Mouse (Mus musculus) CH12.LX (cell line): Measurements from ENCODE around the gene Srp14. TPM values are rescaled to one million over a fixed set of nuclear protein-coding genes. Genes with fewer than 3 reads are reported as not detected.

Experiments
- DNase-seq: peaks from one replicate; pipeline ENCODE4 v3.0.0-alpha.2; 2013; ENCODE audit errors: extremely low read depth
- H3K27ac ChIP-seq: 2 replicates; pipeline ENCODE4 v1.5.1; 2012; ENCODE audit warnings: low read depth, mild to moderate bottlenecking, control low read depth, moderate library complexity; ENCODE audit not compliant: insufficient read depth
- H3K27me3 ChIP-seq: replicated peaks from 2 replicates; pipeline ENCODE3; 2012; ENCODE audit warnings: inconsistent platforms
- H3K36me3 ChIP-seq, 2 experiments: replicated peaks in 1 of 2; 2 replicates each; pipeline versions ENCODE3 to v1.6.1; 2012; ENCODE audit warnings: inconsistent platforms in 1 of 2, low read length in 1 of 2, mild to moderate bottlenecking in 1 of 2, mixed read lengths in 1 of 2, moderate library complexity in 1 of 2; ENCODE audit not compliant: control insufficient read depth in 1 of 2, insufficient read depth in 1 of 2
- H3K4me1 ChIP-seq, 2 experiments: 2 replicates each; pipeline ENCODE4 v1.6.1; 2012; ENCODE audit warnings: inconsistent platforms in 1 of 2, moderate library complexity in 1 of 2; ENCODE audit not compliant: insufficient read depth in 2 of 2, control insufficient read depth in 1 of 2
- H3K4me2 ChIP-seq: 2 replicates; pipeline ENCODE4 v1.6.1; 2012; ENCODE audit warnings: low read depth, mild to moderate bottlenecking, control low read depth; ENCODE audit not compliant: poor library complexity, insufficient read depth, severe bottlenecking
- H3K4me3 ChIP-seq, 3 experiments: fragments of 150-350 bp in 1 of 3; sonication (generic) in 1 of 3; replicated peaks in 1 of 3; 2 replicates each; pipeline versions ENCODE3 to v1.5.1; 2011 to 2012; ENCODE audit warnings: low read depth in 2 of 3, low read length in 2 of 3, mild to moderate bottlenecking in 2 of 3, moderate library complexity in 2 of 3, control low read depth in 1 of 3, improper control_type of control experiment in 1 of 3, inconsistent platforms in 1 of 3, mixed read lengths in 1 of 3; ENCODE audit not compliant: poor library complexity in 1 of 3
- H3K79me2 ChIP-seq: replicated peaks from 2 replicates; pipeline ENCODE4 v1.6.1; 2012; ENCODE audit warnings: mild to moderate bottlenecking, moderate library complexity; ENCODE audit not compliant: control insufficient read depth, poor library complexity, insufficient read depth, severe bottlenecking; ENCODE audit errors: extremely low read depth
- H3K9ac ChIP-seq: 2 replicates; pipeline ENCODE4 v1.6.1; 2012; ENCODE audit warnings: low read depth, mild to moderate bottlenecking, control low read depth, moderate library complexity; ENCODE audit not compliant: insufficient read depth
- H3K9me3 ChIP-seq: replicated peaks from 2 replicates; pipeline ENCODE3; 2012; ENCODE audit warnings: low read length, inconsistent platforms, mixed read lengths
- CTCF ChIP-seq, 2 experiments: IDR thresholded peaks in 1 of 2; conservative IDR thresholded peaks in 1 of 2; 2 replicates each; pipeline ENCODE4 v1.5.1; 2011 to 2012; ENCODE audit warnings: low read depth in 2 of 2, low read length in 2 of 2, improper control_type of control experiment in 1 of 2, inconsistent platforms in 1 of 2, mild to moderate bottlenecking in 1 of 2, moderate library complexity in 1 of 2
- NELFE ChIP-seq: IDR thresholded peaks from 2 replicates; pipeline ENCODE4 v1.6.1; 2011; ENCODE audit warnings: low read depth, low read length, improper control_type of control experiment
- NRF1 ChIP-seq: IDR thresholded peaks from 2 replicates; pipeline ENCODE4 v1.6.1; 2014; ENCODE audit warnings: low read depth, mild to moderate bottlenecking, inconsistent platforms, low read length, improper control_type of control experiment, moderate library complexity
- POLR2AphosphoS2 ChIP-seq: IDR thresholded peaks from 2 replicates; pipeline ENCODE4 v1.6.1; 2011; ENCODE audit warnings: low read depth, low read length, improper control_type of control experiment
- RAD21 ChIP-seq: IDR thresholded peaks from 2 replicates; pipeline ENCODE4 v1.6.1; 2011; ENCODE audit warnings: low read depth, mild to moderate bottlenecking, low read length, improper control_type of control experiment, moderate library complexity
- SMC3 ChIP-seq: IDR thresholded peaks from 2 replicates; pipeline ENCODE4 v1.6.1; 2011; ENCODE audit warnings: low read depth, low read length, improper control_type of control experiment
- TCF12 ChIP-seq: IDR thresholded peaks from 2 replicates; pipeline ENCODE4 v1.6.1; 2014; ENCODE audit warnings: low read depth, mild to moderate bottlenecking, inconsistent platforms, low read length, improper control_type of control experiment
- USF2 ChIP-seq: conservative IDR thresholded peaks from 2 replicates; pipeline ENCODE4 v1.6.1; 2011; ENCODE audit warnings: low read depth, low read length, improper control_type of control experiment
- ZC3H11A ChIP-seq: IDR thresholded peaks from 2 replicates; pipeline ENCODE4 v1.6.1; 2012; ENCODE audit warnings: low read depth, mild to moderate bottlenecking, inconsistent platforms, low read length, improper control_type of control experiment
- ZMIZ1 ChIP-seq: IDR thresholded peaks from 2 replicates; pipeline ENCODE4 v1.6.1; 2012; ENCODE audit warnings: low read depth, mild to moderate bottlenecking, inconsistent platforms, low read length, improper control_type of control experiment
- dilution Hi-C: fragments of 300-500 bp; cut with MboI; formaldehyde crosslinking; loops from 2 replicates; pipeline ENCODE4 v1.14.3; 2020; ENCODE audit warnings: low sequenced_read_pairs; ENCODE audit not compliant: extremely low pct_unique_long_range_greater_than_20kb, extremely low pct_ligation_motif_present
- in situ Hi-C: fragments of 300-500 bp; cut with MboI; formaldehyde crosslinking; loops from 3 replicates; pipeline ENCODE4 v1.14.3; 2019; ENCODE audit warnings: low sequenced_read_pairs, low pct_ligation_motif_present, low pct_unique_long_range_greater_than_20kb, mixed read lengths
- polyA plus RNA-seq: library from polyadenylated mRNA; unstranded; fragments of >175 nt; gene quantifications from 2 replicates; pipeline ENCODE4 v1.2.1, GENCODE M21; 2012; ENCODE audit warnings: low read depth; ENCODE audit not compliant: insufficient read length
- total RNA-seq, 2 experiments: library from RNA; depleted of rRNA; stranded (reverse); fragments of 300-350 nt in 1 of 2; fragments of >200 nt in 1 of 2; gene quantifications; 2 replicates each; pipeline ENCODE4 v1.2.3; 2012 to 2014

The Srp14 gene
- total and polyA plus RNA-seq, 3 experiments = 139 to 215 (median 151) TPM

GRCm38 (mm10) chr2:118490241-118491091 lies 11.0 kb upstream of the Srp14 start (continued):
- TF ChIP-seq TCF12 (peak; percentile 62), POLR2AphosphoS2 (no peak)

- Histone ChIP-seq H3K27me3 (no peaks in the 10 kb centered on the region), H3K79me2 (no peaks in the 10 kb centered on the region), H3K9ac (no peak overlapping the region), H3K4me2 (no peak overlapping the region), H3K36me3 (no peaks in the 10 kb centered on the region), H3K4me3 (no peak overlapping the region), H3K4me1 (peaks cover 20 to 46% of the 10 kb centered on the region in 2 experiments)
- peak; percentile 39 for DNase-seq
- dilution Hi-C loops = no loop called here
- in situ Hi-C loops = loop anchor here (5.0 to 25.0 kb wide), 4 partner anchors 54 to 399 kb away; partner anchors contain the start of genes Inafm2 and Plcb2
- peak; percentile 63 for TF ChIP-seq RAD21
- peak; percentile 61 for TF ChIP-seq SMC3
- TF ChIP-seq CTCF (conservative IDR thresholded peaks at IDR 0.05 in 1 of 2, IDR thresholded peaks at IDR 0.05 in 1 of 2; ENCODE audit: low read depth in 2 of 2, low read length in 2 of 2) = peak; percentile 33 to 58
- no peak for TF ChIP-seq USF2
- no peak for TF ChIP-seq NELFE
- TF ChIP-seq, all 38 proteins: peak for 3
- Histone ChIP-seq H3K27ac (no peak overlapping the region), H3K9me3 (peaks cover 11% of the 10 kb centered on the region)
These were observed 8.3 kb upstream of the Srp14 start for GRCm38 (mm10) chr2:118487806-118488205.

GRCm38 (mm10) chr2:118486933-118487332 lies 7.4 kb upstream of the Srp14 start:
- Histone ChIP-seq H3K27me3 (no peaks in the 10 kb centered on the region), H3K4me2 (no peak overlapping the region), H3K4me3 (no peak overlapping the region), H3K4me1 (peaks cover 20 to 44% of the 10 kb centered on the region in 2 experiments), H3K27ac (no peak overlapping the region), H3K79me2 (no peaks in the 10 kb centered on the region), H3K36me3 (no peaks in the 10 kb centered on the region)
- DNase-seq = peak; percentile 56
- dilution Hi-C loops (no loop called here), in situ Hi-C loops (loop anchor here (5.0 to 25.0 kb wide), 4 partner anchors 55 to 400 kb away; partner anchors contain the start of genes Inafm2 and Plcb2)
- TF ChIP-seq RAD21 (peak; percentile 97), NELFE (peak; percentile 47; the same call in 1 of the 2 replicates), SMC3 (peak; percentile 98), CTCF (conservative IDR thresholded peaks at IDR 0.05 in 1 of 2, IDR thresholded peaks at IDR 0.05 in 1 of 2; ENCODE audit: low read depth in 2 of 2, low read length in 2 of 2) (peak; percentile 96 to 99), ZC3H11A (peak; percentile 87), ZMIZ1 (no peak), POLR2AphosphoS2 (no peak), NRF1 (no peak)
- TF ChIP-seq, all 38 proteins: peak for 5
- Histone ChIP-seq H3K9me3 (peaks cover 11% of the 10 kb centered on the region), H3K9ac (no peak overlapping the region)
